Mouse (Mus musculus) forebrain, postnatal 0 days (tissue): ENCODE measurements around the gene Usp48. TPM values are rescaled to one million over a fixed set of nuclear protein-coding genes. Genes with fewer than 3 reads are reported as not detected.

Source experiments
- ATAC-seq: fragments of 200-750 bp; cut with Nextera tagmentation; 2 replicates; pipeline ENCODE4 v1.8.0; 2017; ENCODE audit warnings: mild to moderate bottlenecking, moderate library complexity
- DNase-seq: peaks from one replicate; pipeline ENCODE4 v3.0.0-alpha.2; 2015
- H3K27ac ChIP-seq: fragments of 300-500 bp; sonication (generic); 2 replicates; pipeline ENCODE4 v1.5.1; 2014; ENCODE audit warnings: low read depth, mild to moderate bottlenecking, antibody characterized with exemption, low read length, moderate library complexity, mixed read lengths
- H3K27me3 ChIP-seq: fragments of 300-500 bp; sonication (generic); 2 replicates; pipeline ENCODE4 v1.6.1; 2014; ENCODE audit warnings: mild to moderate bottlenecking, low read length, mixed read lengths; ENCODE audit not compliant: insufficient read depth
- H3K36me3 ChIP-seq: fragments of 300-500 bp; sonication (generic); 2 replicates; pipeline ENCODE4 v1.6.1; 2014; ENCODE audit warnings: mild to moderate bottlenecking, moderate library complexity; ENCODE audit not compliant: insufficient read depth
- H3K4me1 ChIP-seq: fragments of 300-500 bp; sonication (generic); 2 replicates; pipeline ENCODE4 v1.6.1; 2014; ENCODE audit warnings: antibody characterized with exemption; ENCODE audit not compliant: insufficient read depth
- H3K4me2 ChIP-seq: fragments of 300-500 bp; sonication (generic); 2 replicates; pipeline ENCODE4 v1.6.1; 2014; ENCODE audit warnings: low read depth, mild to moderate bottlenecking, moderate library complexity
- H3K4me3 ChIP-seq: fragments of 300-500 bp; sonication (generic); 2 replicates; pipeline ENCODE4 v1.5.1; 2014; ENCODE audit warnings: low read depth, low read length, mixed read lengths
- H3K9ac ChIP-seq: fragments of 300-500 bp; sonication (generic); 2 replicates; pipeline ENCODE4 v1.6.1; 2014; ENCODE audit warnings: mild to moderate bottlenecking
- H3K9me3 ChIP-seq: fragments of 300-500 bp; sonication (generic); 2 replicates; pipeline ENCODE4 v1.6.1; 2016; ENCODE audit warnings: low read length
- CTCF ChIP-seq: sonication (generic); IDR thresholded peaks from 2 replicates; pipeline ENCODE4 v1.5.1; 2016; ENCODE audit warnings: antibody characterized with exemption, control low read depth, low read depth
- WGBS: fragments of 180-500 bp; shearing (Covaris S2); extraction: QIAGEN DNeasy Blood & Tissue Kit; methylation state at CpG from one replicate; pipeline ENCODE4 v1.1.7; 2014; 5-methylcytosine and 5-hydroxymethylcytosine counted together
- polyA plus RNA-seq: library from polyadenylated mRNA; unstranded; fragments of >200 nt; fragmentation: Nextera tagmentation; extraction: Ambion mirVana; gene quantifications from 2 replicates; pipeline ENCODE4 v1.2.1, GENCODE M21; 2015
- total RNA-seq: library from RNA; depleted of rRNA; stranded (reverse); fragments of >200 nt; gene quantifications from 2 replicates; pipeline ENCODE4 v1.2.3, GENCODE M21; 2014

The Usp48 gene
- total and polyA plus RNA-seq, 2 experiments from 2014 or later, result 51.8 to 106 TPM

- H3K9me3 ChIP-seq, result no peaks in the 10 kb centered on the region
- TF ChIP-seq CTCF, result no peak
- H3K27me3 ChIP-seq, result no peaks in the 10 kb centered on the region; the same call in 1 of the 2 replicates
- DNase-seq (no peak), ATAC-seq (no peak)
- H3K27ac ChIP-seq, result no peak overlapping the region
- H3K9ac ChIP-seq, result no peak overlapping the region
- H3K4me3 ChIP-seq, result no peak overlapping the region
- WGBS, result 71% methylated on average over 4 of the region's 4 CpGs
- H3K4me1 ChIP-seq, result peaks cover 12% of the 10 kb centered on the region
- H3K36me3 ChIP-seq, result no peaks in the 10 kb centered on the region
- H3K4me2 ChIP-seq, result no peak overlapping the region
Measured at GRCm38 (mm10) chr4:137590961-137591360, 2.6 kb upstream of the Usp48 start.

DNA sequence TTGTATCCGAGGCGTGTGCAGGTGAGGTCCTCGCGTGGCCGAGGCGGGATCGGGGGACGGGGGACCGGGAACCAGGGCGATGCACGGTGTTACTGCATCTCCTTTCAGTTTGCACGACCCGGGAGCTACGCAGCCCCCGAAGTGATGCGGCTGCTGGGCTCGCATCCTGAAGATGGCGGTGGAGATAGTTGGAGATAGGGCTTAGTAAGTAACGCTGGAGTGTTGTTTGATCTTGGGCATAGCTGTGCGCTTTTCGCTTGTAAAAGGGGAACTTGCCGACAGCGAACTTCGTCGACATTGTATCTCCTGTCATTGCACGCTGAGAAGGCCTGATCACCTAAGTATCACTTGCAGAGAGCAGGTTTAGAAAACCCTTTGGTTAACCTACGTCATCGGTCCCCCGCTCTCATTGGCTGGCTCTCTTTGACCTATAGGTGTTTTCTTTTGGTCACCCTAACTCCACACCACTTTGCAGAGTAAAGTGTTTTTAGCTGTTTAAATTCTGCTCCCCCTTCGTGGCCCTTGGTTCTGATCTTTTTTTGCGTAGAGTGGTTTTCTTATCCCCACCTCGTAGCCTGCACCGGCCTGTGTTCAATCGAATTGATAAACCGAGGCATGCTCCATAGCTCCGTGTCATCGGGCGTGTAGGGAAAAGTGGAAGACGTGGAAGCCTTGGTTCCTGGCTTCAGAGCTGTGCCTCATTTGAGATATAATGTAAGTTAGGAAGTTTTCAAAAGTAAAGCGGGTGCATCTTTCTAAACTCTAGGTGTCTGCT is 1.1 kb downstream of the Usp48 start:
- peak; percentile 71 for DNase-seq
- ATAC-seq, result peak; percentile 33
- 5% methylated on average over 40 of the region's 40 CpGs for WGBS

DNA sequence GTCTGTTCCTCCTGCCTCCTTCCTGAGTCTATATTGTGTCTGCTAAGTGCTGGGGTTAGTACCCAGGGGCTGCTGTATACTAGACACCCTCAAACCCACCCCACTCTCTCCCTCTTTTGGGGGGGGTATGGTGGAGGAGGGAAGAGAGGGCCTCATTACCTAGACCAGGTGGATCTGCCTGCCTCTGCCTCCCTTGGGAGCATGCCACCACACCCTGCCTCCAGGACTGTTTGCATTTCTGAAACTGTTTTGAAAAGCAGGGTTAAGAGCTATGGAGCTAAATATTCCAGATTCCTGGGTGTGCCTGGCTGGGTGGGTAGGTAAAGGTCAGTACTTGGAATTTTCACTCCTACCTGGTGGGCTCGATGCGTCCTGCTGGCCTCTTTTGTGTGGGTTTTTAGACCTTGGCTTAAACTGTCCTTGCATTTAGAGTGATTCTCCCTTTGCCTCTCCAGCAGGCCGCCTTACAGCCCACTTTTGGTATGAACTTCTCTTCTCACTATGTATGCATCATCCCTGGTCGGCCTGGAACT is 3.6 kb downstream of the Usp48 start:
- no peak for ATAC-seq
- no peak overlapping the region for H3K27ac ChIP-seq
- H3K9me3 ChIP-seq, result no peaks in the 10 kb centered on the region
- no peak for DNase-seq
- no peaks in the 10 kb centered on the region for H3K36me3 ChIP-seq
- TF ChIP-seq CTCF, result no peak
- H3K4me2 ChIP-seq, result no peak overlapping the region
- no peak overlapping the region for H3K9ac ChIP-seq
- peaks cover 18% of the 10 kb centered on the region for H3K4me1 ChIP-seq
- no peak overlapping the region for H3K4me3 ChIP-seq
- no peaks in the 10 kb centered on the region for H3K27me3 ChIP-seq
- 92% methylated on average over 4 of the region's 4 CpGs for WGBS

More for the DNA sequence above, 1.1 kb downstream of the Usp48 start:
- no peaks in the 10 kb centered on the region for H3K9me3 ChIP-seq
- peak overlapping the region; percentile 99 for H3K27ac ChIP-seq
- H3K4me1 ChIP-seq, result peaks cover 18% of the 10 kb centered on the region
- H3K27me3 ChIP-seq, result no peaks in the 10 kb centered on the region
- H3K4me2 ChIP-seq, result peak overlapping the region; percentile 70
- no peaks in the 10 kb centered on the region for H3K36me3 ChIP-seq
- peak; percentile 9; the same call in 1 of the 2 replicates for TF ChIP-seq CTCF
- H3K9ac ChIP-seq, result peak overlapping the region; percentile 90
- peak overlapping the region; percentile 97 for H3K4me3 ChIP-seq

DNA sequence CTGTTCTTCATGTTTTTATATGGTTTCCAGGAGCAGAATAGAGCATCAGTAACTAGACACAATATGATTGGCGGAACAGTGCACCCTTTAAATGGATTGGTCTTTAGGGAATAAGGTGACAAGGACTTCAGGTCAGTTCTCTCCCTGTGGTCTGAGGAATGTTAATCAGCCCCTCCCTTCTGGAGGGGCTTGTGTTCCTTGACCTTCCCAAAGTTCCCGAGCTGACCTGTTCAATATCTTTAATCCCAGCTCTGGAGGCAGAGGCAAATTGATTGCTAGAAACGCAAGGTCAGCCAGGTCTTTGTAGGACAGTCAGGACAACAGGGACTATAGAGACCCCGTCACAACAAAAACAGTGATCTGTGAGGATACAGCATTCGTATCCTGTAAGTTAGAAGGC is 5.0 kb downstream of the Usp48 start:
- no peak for ATAC-seq
- Histone ChIP-seq H3K4me2 (no peak overlapping the region), H3K4me3 (no peak overlapping the region), H3K9me3 (no peaks in the 10 kb centered on the region), H3K4me1 (peaks cover 18% of the 10 kb centered on the region), H3K36me3 (no peaks in the 10 kb centered on the region), H3K27me3 (no peaks in the 10 kb centered on the region), H3K27ac (no peak overlapping the region), H3K9ac (no peak overlapping the region)
- TF ChIP-seq CTCF, result no peak
- WGBS, result 76% methylated on average over 5 of the region's 5 CpGs
- DNase-seq, result no peak

DNA sequence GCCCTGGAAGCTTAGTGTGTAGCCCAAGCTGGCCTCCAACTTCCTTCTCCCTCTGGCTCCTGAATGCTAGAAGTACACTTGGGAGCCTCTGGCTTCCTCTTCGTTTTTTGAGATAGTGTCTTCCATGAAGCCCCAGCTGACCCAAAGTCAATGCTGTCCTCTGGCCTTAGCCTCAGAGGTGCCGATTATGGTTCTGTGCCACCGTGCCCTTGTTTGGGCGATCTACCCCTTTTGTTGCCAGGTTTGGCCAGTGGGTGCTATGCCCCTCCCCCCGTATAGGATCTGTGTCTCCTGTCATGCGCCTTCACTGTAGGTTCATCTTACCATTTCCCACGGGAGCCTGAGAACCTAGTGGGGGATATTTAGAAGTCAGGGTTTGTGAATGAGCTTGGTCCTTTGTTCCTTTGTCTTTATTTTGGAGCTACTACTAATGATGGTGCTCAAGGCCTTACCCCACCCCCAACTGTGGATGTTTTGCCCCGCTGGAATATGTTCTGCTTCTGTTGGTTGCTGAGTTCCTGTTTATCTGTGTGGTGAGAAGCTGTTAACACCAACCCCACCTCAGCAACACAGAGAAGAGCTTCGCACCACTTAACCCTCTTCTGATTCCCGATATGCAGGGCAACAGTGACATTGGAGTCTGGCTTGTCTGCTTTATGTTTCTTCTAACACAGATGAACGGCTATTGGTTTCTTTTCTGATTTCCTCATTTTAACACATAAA is 10.1 kb downstream of the Usp48 start:
- no peak for DNase-seq
- H3K36me3 ChIP-seq, result peaks cover 30% of the 10 kb centered on the region
- no peak overlapping the region for H3K9ac ChIP-seq
- no peak for ATAC-seq
- H3K27ac ChIP-seq, result no peak overlapping the region
- no peaks in the 10 kb centered on the region for H3K4me1 ChIP-seq
- no peak overlapping the region for H3K4me3 ChIP-seq
- no peaks in the 10 kb centered on the region for H3K27me3 ChIP-seq
- TF ChIP-seq CTCF, result no peak
- no peak overlapping the region for H3K4me2 ChIP-seq
- WGBS, result 75% methylated on average over 11 of the region's 11 CpGs
- H3K9me3 ChIP-seq, result no peaks in the 10 kb centered on the region

GRCm38 (mm10) chr4:137607023-137607422 is 13.5 kb downstream of the Usp48 start:
- Histone ChIP-seq H3K4me3 (no peak overlapping the region), H3K27ac (no peak overlapping the region), H3K4me1 (no peaks in the 10 kb centered on the region), H3K27me3 (no peaks in the 10 kb centered on the region), H3K9ac (no peak overlapping the region), H3K9me3 (no peaks in the 10 kb centered on the region), H3K36me3 (peaks cover 63% of the 10 kb centered on the region), H3K4me2 (no peak overlapping the region)
- no peak for DNase-seq
- no peak for ATAC-seq
- TF ChIP-seq CTCF, result no peak
- WGBS, result 95% methylated on average over 2 of the region's 2 CpGs

- H3K4me2 ChIP-seq, result no peak overlapping the region
- H3K4me1 ChIP-seq, result no peaks in the 10 kb centered on the region
- ATAC-seq (no peak), DNase-seq (no peak)
- H3K36me3 ChIP-seq, result peaks cover 84% of the 10 kb centered on the region
- 90% methylated on average over 7 of the region's 7 CpGs for WGBS
- no peak overlapping the region for H3K27ac ChIP-seq
- H3K4me3 ChIP-seq, result no peak overlapping the region
- no peaks in the 10 kb centered on the region for H3K27me3 ChIP-seq
- H3K9ac ChIP-seq, result no peak overlapping the region
- TF ChIP-seq CTCF, result no peak
- H3K9me3 ChIP-seq, result no peaks in the 10 kb centered on the region
Measured at GRCm38 (mm10) chr4:137609281-137609680, 15.7 kb downstream of the Usp48 start.
